Mouse (Mus musculus): ENCODE results near the gene Serinc5.

Gene Serinc5

GRCm38 (mm10) chr13:92613094-92613493 lies 2.2 kb downstream of the Serinc5 start:
- DNase-seq (ENCODE audit: low read depth) = peak; percentile 50

GRCm38 (mm10) chr13:92615201-92615600 lies 4.3 kb downstream of the Serinc5 start:
- no peak for DNase-seq (ENCODE audit: low read depth)

- peak; percentile 27 for DNase-seq (ENCODE audit: low read depth)
These were observed 5.6 kb downstream of the Serinc5 start for GRCm38 (mm10) chr13:92616459-92616858.

GRCm38 (mm10) chr13:92626196-92626595 lies 15.3 kb downstream of the Serinc5 start:
- no peak for DNase-seq (ENCODE audit: low read depth)

GRCm38 (mm10) chr13:92626725-92627124 lies 15.8 kb downstream of the Serinc5 start:
- no peak for DNase-seq (ENCODE audit: low read depth)

GRCm38 (mm10) chr13:92629509-92629908 lies 18.6 kb downstream of the Serinc5 start:
- no peak for DNase-seq (ENCODE audit: low read depth)

GRCm38 (mm10) chr13:92631450-92631849 lies 20.6 kb downstream of the Serinc5 start:
- DNase-seq (ENCODE audit: low read depth) = no peak

- no peak for DNase-seq (ENCODE audit: low read depth)
These were observed 21.7 kb downstream of the Serinc5 start for GRCm38 (mm10) chr13:92632550-92632949.

GRCm38 (mm10) chr13:92635040-92635439 lies 24.1 kb downstream of the Serinc5 start:
- no peak for DNase-seq (ENCODE audit: low read depth)

GRCm38 (mm10) chr13:92636226-92636909 lies 25.5 kb downstream of the Serinc5 start:
- DNase-seq (ENCODE audit: low read depth) = peak; percentile 51

- peak; percentile 91 for DNase-seq (ENCODE audit: low read depth)
These were observed 26.0 kb downstream of the Serinc5 start for GRCm38 (mm10) chr13:92636910-92637275.

- no peak for DNase-seq (ENCODE audit: low read depth)
These were observed 28.5 kb downstream of the Serinc5 start for GRCm38 (mm10) chr13:92639093-92640014.

GRCm38 (mm10) chr13:92644199-92644598 lies 33.3 kb downstream of the Serinc5 start:
- no peak for DNase-seq (ENCODE audit: low read depth)

- no peak for DNase-seq (ENCODE audit: low read depth)
These were observed 33.9 kb downstream of the Serinc5 start for GRCm38 (mm10) chr13:92644753-92645152.

GRCm38 (mm10) chr13:92647695-92648094 lies 36.8 kb downstream of the Serinc5 start:
- DNase-seq (ENCODE audit: low read depth) = peak; percentile 64

GRCm38 (mm10) chr13:92649111-92649510 lies 38.2 kb downstream of the Serinc5 start:
- DNase-seq (ENCODE audit: low read depth) = no peak

- DNase-seq (ENCODE audit: low read depth) = peak; percentile 56
These were observed 40.1 kb downstream of the Serinc5 start for GRCm38 (mm10) chr13:92650956-92651355.

- DNase-seq (ENCODE audit: low read depth) = no peak
These were observed 41.6 kb downstream of the Serinc5 start for GRCm38 (mm10) chr13:92652498-92652897.

- no peak for DNase-seq (ENCODE audit: low read depth)
These were observed 42.4 kb downstream of the Serinc5 start for GRCm38 (mm10) chr13:92653283-92653682.

GRCm38 (mm10) chr13:92656815-92657513 lies 46.1 kb downstream of the Serinc5 start:
- DNase-seq (ENCODE audit: low read depth) = no peak

- DNase-seq (ENCODE audit: low read depth) = no peak
These were observed 48.7 kb downstream of the Serinc5 start for GRCm38 (mm10) chr13:92659611-92660010.

- DNase-seq (ENCODE audit: low read depth) = no peak
These were observed 51.8 kb downstream of the Serinc5 start for GRCm38 (mm10) chr13:92662555-92663286.

Measured in NIH3T3 (cell line).